Mouse (Mus musculus) neural tube, embryonic 14.5 days (tissue): ENCODE results near the gene Agpat2. TPM values are rescaled to one million over a fixed set of nuclear protein-coding genes. Genes with fewer than 3 reads are reported as not detected.

Experiments
- ATAC-seq: fragments of 200-750 bp; cut with Nextera tagmentation; 2 replicates; pipeline ENCODE4 v1.8.0; 2017; ENCODE audit warnings: low read depth, mild to moderate bottlenecking, moderate TSS enrichment, moderate library complexity
- H3K27ac ChIP-seq: fragments of 300-500 bp; sonication (generic); 2 replicates; pipeline ENCODE4 v1.5.1; 2014; ENCODE audit warnings: low read depth, mild to moderate bottlenecking, control low read depth, low read length, moderate library complexity, mixed read lengths
- H3K27me3 ChIP-seq: fragments of 300-500 bp; sonication (generic); 2 replicates; pipeline ENCODE4 v1.6.1; 2014; ENCODE audit warnings: low read length; ENCODE audit not compliant: control insufficient read depth, insufficient read depth
- H3K36me3 ChIP-seq: fragments of 300-500 bp; sonication (generic); 2 replicates; pipeline ENCODE4 v1.6.1; 2014; ENCODE audit warnings: low read length, mixed read lengths; ENCODE audit not compliant: control insufficient read depth, insufficient read depth
- H3K4me1 ChIP-seq: fragments of 300-500 bp; sonication (generic); 2 replicates; pipeline ENCODE4 v1.6.1; 2014; ENCODE audit warnings: low read length; ENCODE audit not compliant: control insufficient read depth, insufficient read depth
- H3K4me2 ChIP-seq: fragments of 300-500 bp; sonication (generic); 2 replicates; pipeline ENCODE4 v1.6.1; 2014; ENCODE audit warnings: mild to moderate bottlenecking, low read depth, low read length, control low read depth
- H3K4me3 ChIP-seq: fragments of 300-500 bp; sonication (generic); 2 replicates; pipeline ENCODE4 v1.5.1; 2014; ENCODE audit warnings: low read depth, low read length, control low read depth, mixed read lengths
- H3K9ac ChIP-seq: fragments of 300-500 bp; sonication (generic); replicated peaks from 2 replicates; pipeline ENCODE4 v1.6.1; 2014; ENCODE audit warnings: low read depth, mild to moderate bottlenecking, control low read depth, low read length, mixed read lengths
- H3K9me3 ChIP-seq: fragments of 300-500 bp; sonication (generic); 2 replicates; pipeline ENCODE4 v1.6.1; 2016; ENCODE audit warnings: low read length; ENCODE audit not compliant: control insufficient read depth
- WGBS: fragments of 180-500 bp; shearing (Covaris S2); extraction: QIAGEN DNeasy Blood & Tissue Kit; methylation state at CpG from one replicate; pipeline ENCODE4 v1.1.7; 2014; 5-methylcytosine and 5-hydroxymethylcytosine counted together
- polyA plus RNA-seq: library from polyadenylated mRNA; unstranded; fragments of >200 nt; fragmentation: Nextera tagmentation; extraction: Ambion mirVana; gene quantifications from 2 replicates; pipeline ENCODE4 v1.2.1, GENCODE M21; 2014

The Agpat2 gene
- polyA plus RNA-seq, 1 experiment from 2014 or later, result 2.7 TPM

- Histone ChIP-seq H3K4me1 (no peaks in the 10 kb centered on the region), H3K36me3 (no peaks in the 10 kb centered on the region), H3K9ac (no peak overlapping the region), H3K27me3 (no peaks in the 10 kb centered on the region), H3K4me2 (no peak overlapping the region), H3K27ac (no peak overlapping the region), H3K4me3 (no peak overlapping the region), H3K9me3 (no peaks in the 10 kb centered on the region)
- WGBS, result 87% methylated on average over 7 of the region's 7 CpGs
- ATAC-seq, result no peak
Measured at GRCm38 (mm10) chr2:26594461-26594933, 9.7 kb downstream of the Agpat2 start.

GRCm38 (mm10) chr2:26594022-26594346 is 10.2 kb downstream of the Agpat2 start:
- Histone ChIP-seq H3K36me3 (no peaks in the 10 kb centered on the region), H3K4me3 (no peak overlapping the region), H3K9ac (no peak overlapping the region), H3K4me2 (no peak overlapping the region), H3K27me3 (no peaks in the 10 kb centered on the region), H3K27ac (no peak overlapping the region), H3K4me1 (no peaks in the 10 kb centered on the region), H3K9me3 (no peaks in the 10 kb centered on the region)
- no peak for ATAC-seq
- WGBS, result 50% methylated on average over 9 of the region's 9 CpGs

GRCm38 (mm10) chr2:26593211-26594021 is 10.8 kb downstream of the Agpat2 start:
- Histone ChIP-seq H3K4me1 (no peaks in the 10 kb centered on the region), H3K9ac (no peak overlapping the region), H3K27me3 (no peaks in the 10 kb centered on the region), H3K27ac (no peak overlapping the region), H3K36me3 (no peaks in the 10 kb centered on the region), H3K4me2 (no peak overlapping the region), H3K9me3 (no peaks in the 10 kb centered on the region), H3K4me3 (no peak overlapping the region)
- ATAC-seq, result no peak
- WGBS, result 46% methylated on average over 9 of the region's 9 CpGs

- H3K4me1 ChIP-seq, result peaks cover 4% of the 10 kb centered on the region; the same call in 1 of the 2 replicates
- no peaks in the 10 kb centered on the region for H3K9me3 ChIP-seq
- H3K27ac ChIP-seq, result no peak overlapping the region
- H3K4me3 ChIP-seq, result no peak overlapping the region
- 83% methylated on average over 12 of the region's 12 CpGs for WGBS
- no peak overlapping the region for H3K9ac ChIP-seq
- H3K27me3 ChIP-seq, result no peaks in the 10 kb centered on the region
- no peak for ATAC-seq
- H3K36me3 ChIP-seq, result no peaks in the 10 kb centered on the region
- no peak overlapping the region for H3K4me2 ChIP-seq
Measured at GRCm38 (mm10) chr2:26591416-26591815, 12.8 kb downstream of the Agpat2 start.

GRCm38 (mm10) chr2:26590962-26591361 is 13.3 kb downstream of the Agpat2 start:
- Histone ChIP-seq H3K4me2 (no peak overlapping the region), H3K27ac (no peak overlapping the region), H3K4me3 (no peak overlapping the region), H3K9ac (no peak overlapping the region), H3K9me3 (no peaks in the 10 kb centered on the region), H3K4me1 (peaks cover 4% of the 10 kb centered on the region; the same call in 1 of the 2 replicates), H3K36me3 (no peaks in the 10 kb centered on the region), H3K27me3 (no peaks in the 10 kb centered on the region)
- ATAC-seq, result no peak
- WGBS, result 90% methylated on average over 7 of the region's 7 CpGs

- no peaks in the 10 kb centered on the region for H3K36me3 ChIP-seq
- H3K9ac ChIP-seq, result no peak overlapping the region
- H3K27ac ChIP-seq, result no peak overlapping the region
- WGBS, result 97% methylated on average over 7 of the region's 7 CpGs
- H3K4me3 ChIP-seq, result no peak overlapping the region
- no peak overlapping the region for H3K4me2 ChIP-seq
- H3K9me3 ChIP-seq, result no peaks in the 10 kb centered on the region
- no peaks in the 10 kb centered on the region for H3K27me3 ChIP-seq
- ATAC-seq, result no peak
- H3K4me1 ChIP-seq, result peaks cover 4% of the 10 kb centered on the region; the same call in 1 of the 2 replicates
Measured at GRCm38 (mm10) chr2:26590282-26590681, 13.9 kb downstream of the Agpat2 start.

- no peaks in the 10 kb centered on the region for H3K9me3 ChIP-seq
- H3K9ac ChIP-seq, result no peak overlapping the region
- peak overlapping the region; percentile 8; the same call in 1 of the 2 replicates for H3K4me2 ChIP-seq
- ATAC-seq, result no peak
- no peaks in the 10 kb centered on the region for H3K27me3 ChIP-seq
- no peak overlapping the region; the same call in 1 of the 2 replicates for H3K4me3 ChIP-seq
- no peak overlapping the region for H3K27ac ChIP-seq
- no peaks in the 10 kb centered on the region for H3K36me3 ChIP-seq
- peaks cover 4% of the 10 kb centered on the region; the same call in 1 of the 2 replicates for H3K4me1 ChIP-seq
- 90% methylated on average over 10 of the region's 10 CpGs for WGBS
Measured at GRCm38 (mm10) chr2:26589284-26589683, 14.9 kb downstream of the Agpat2 start.

- peaks cover 4% of the 10 kb centered on the region; the same call in 1 of the 2 replicates for H3K4me1 ChIP-seq
- H3K4me3 ChIP-seq, result 0 out of 2 replicates have a peak overlapping the region, but pooled peaks have one; percentile 4
- H3K27me3 ChIP-seq, result no peaks in the 10 kb centered on the region
- H3K9me3 ChIP-seq, result no peaks in the 10 kb centered on the region
- ATAC-seq, result no peak
- peak overlapping the region; percentile 11; the same call in 1 of the 2 replicates for H3K4me2 ChIP-seq
- H3K36me3 ChIP-seq, result no peaks in the 10 kb centered on the region
- peak overlapping the region; percentile 69; the same call in 1 of the 2 replicates for H3K9ac ChIP-seq
- 57% methylated on average over 4 of the region's 4 CpGs for WGBS
- no peak overlapping the region for H3K27ac ChIP-seq
Measured at GRCm38 (mm10) chr2:26588573-26588972, 15.6 kb downstream of the Agpat2 start.

- peak overlapping the region; percentile 51 for H3K4me3 ChIP-seq
- peak overlapping the region; percentile 39 for H3K27ac ChIP-seq
- H3K36me3 ChIP-seq, result no peaks in the 10 kb centered on the region
- H3K9me3 ChIP-seq, result no peaks in the 10 kb centered on the region
- ATAC-seq, result no peak; the same call in 1 of the 2 replicates
- 6% methylated on average over 11 of the region's 11 CpGs for WGBS
- H3K9ac ChIP-seq, result peak overlapping the region; percentile 69
- no peaks in the 10 kb centered on the region for H3K27me3 ChIP-seq
- peaks cover 4% of the 10 kb centered on the region; the same call in 1 of the 2 replicates for H3K4me1 ChIP-seq
- peak overlapping the region; percentile 58 for H3K4me2 ChIP-seq
Measured at GRCm38 (mm10) chr2:26587044-26587405, 17.2 kb downstream of the Agpat2 start.
